Mouse (Mus musculus): ENCODE results near the gene Scarb1.

DNA sequence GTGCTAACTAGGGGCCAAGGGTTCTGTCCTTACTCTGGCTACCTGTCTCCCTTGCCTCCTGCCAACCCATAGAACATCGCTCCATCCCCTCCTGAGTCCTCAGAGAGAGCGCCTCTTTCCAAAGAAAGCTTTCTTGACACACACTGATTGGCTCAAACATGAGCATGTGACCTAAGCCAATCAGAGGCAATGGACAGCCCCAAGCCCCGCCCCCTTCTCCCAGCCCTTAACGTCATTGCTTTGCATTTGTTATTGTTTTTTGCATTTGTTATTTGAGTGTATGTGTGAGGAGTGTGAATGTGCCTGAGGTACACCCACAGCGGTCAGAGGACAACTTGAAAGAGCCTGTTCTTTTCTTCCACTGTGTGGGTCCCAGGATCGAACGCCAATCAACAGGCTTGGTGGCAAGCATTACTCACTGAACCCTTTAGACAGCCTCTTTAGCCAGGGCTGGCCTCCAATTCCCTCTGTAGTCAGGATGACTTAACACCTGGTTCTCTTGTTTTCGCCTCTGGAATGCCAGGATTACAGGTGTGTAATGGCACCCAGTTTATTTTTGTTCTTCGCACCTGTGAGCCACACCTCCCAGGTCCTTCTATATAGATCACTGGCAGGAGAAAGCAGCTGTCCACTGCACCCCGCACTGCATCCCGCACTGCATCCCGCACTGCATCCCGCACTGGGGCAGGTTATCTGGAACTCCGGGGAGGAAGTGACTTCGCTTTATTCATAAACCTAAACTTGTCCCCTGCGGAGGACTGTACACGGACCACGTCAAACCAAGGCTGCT lies 13.1 kb downstream of the Scarb1 start:
- TF ChIP-seq CTCF (IDR thresholded peaks at IDR 0.05; ENCODE audit: control insufficient read depth, insufficient read depth, insufficient replicate concordance, low read depth, low read length) (no peak), POLR2A (IDR thresholded peaks at IDR 0.05; ENCODE audit: control insufficient read depth, low read depth, low read length) (no peak)
